Mouse (Mus musculus) A20 (cell line): ENCODE data around the gene Gtf3c3.

Experiments
- DNase-seq: peaks from one replicate; pipeline ENCODE4 v3.0.0-alpha.2; 2011; ENCODE audit warnings: low read depth, low spot score

Gtf3c3 gene

DNA sequence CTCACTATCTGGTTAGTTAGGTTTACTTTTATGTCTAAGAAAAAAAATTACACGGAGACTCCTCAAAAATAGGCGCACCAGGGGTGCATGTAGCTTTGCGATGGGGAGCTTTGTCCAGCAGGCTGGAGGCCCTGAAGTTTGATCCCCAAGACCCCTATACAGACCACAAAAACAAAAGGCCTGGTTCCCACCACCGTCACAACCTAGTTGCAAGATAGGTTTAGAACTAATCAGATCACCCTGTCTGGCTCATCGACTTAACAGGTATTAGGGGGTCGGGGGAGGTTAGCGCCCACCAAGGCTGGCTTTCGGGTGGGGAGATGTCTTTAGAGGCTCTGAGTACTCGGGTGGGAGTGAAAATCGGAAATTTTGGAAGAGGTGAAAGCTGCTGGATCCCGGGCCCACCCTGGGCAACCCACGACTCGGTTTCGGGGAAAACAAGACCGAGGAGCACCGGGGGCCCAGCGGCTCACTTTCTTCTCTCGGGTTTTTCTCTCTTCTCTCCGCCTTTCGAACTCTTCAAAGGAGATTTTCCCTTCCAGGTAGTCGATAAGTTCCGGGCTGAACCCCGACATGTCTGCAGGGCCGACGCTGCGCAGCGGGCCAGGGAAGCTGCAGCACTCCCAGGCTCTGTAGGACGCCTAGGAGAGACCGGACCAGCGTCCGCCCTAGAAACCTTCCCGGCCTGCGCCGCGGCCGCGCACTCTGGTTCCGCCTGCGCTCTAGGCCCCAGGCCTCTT is at the start of gene Gtf3c3:
TSS of gene Gtf3c3 (minus strand) at position 632 of the 740 bp plus-strand sequence.
- peak; percentile 89 for DNase-seq

GRCm38 (mm10) chr1:54484744-54485420 is 46.1 kb upstream of the Gtf3c3 start:
- DNase-seq, result no peak

- no peak for DNase-seq
Measured at GRCm38 (mm10) chr1:54480491-54480890, 41.7 kb upstream of the Gtf3c3 start.

DNA sequence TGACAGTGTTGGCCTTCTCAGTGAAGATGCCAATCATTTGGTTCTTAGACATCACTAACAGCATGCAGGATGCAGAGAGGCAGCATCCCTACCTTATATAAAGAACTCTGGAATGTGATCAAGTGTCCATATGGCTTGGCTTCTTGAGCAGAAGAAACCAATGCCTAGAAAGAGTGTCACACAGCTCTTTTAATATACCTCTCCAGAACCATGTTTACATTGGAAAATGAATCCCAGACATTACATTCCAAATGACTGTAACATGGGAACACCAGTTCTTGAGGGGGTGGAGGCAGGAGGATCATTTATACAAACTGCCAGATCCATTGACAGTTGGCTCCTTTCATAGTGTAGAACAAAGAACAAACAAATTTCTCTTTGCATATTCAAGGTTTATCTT is 29.9 kb upstream of the Gtf3c3 start:
- DNase-seq, result no peak

DNA sequence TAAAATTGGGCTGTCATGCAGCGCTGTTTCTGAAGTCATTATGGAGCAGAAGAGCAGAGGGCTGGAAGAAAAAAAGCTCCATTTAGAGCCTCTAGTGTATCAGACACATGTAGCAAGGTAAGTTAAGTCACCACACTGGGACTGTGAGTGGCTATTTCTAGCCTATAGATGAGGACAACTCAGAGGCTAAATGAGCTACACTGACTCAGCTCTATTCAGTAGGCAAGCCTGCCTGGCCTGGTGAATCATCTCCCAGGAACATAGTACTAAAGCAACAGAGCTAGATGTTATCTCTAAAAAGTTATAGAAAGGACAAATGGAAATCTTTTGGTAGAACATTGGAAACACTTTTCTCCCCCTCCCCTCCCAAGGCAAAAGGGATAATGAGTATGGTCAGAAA is 28.6 kb upstream of the Gtf3c3 start:
- no peak for DNase-seq

DNA sequence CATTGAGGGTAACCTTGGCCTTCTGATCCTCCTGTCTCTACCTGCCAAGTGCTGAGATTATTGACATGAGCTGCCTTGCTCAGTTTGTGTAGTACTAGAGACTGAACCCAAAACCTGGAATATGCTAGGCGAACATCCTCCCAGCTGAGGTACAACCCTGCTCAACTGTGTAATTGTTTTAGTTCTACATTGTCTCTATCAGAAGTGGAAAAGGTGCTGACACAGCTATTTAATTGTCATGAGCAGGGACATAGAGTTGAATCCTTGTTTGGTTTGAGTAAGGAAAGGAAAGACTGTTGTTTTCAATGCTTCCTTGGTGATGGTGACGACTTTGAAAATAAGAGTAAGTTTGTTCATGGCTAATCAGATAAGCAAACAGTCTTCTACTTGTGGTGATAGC is 13.3 kb upstream of the Gtf3c3 start:
- no peak for DNase-seq

GRCm38 (mm10) chr1:54448833-54449232 is 10.1 kb upstream of the Gtf3c3 start:
- peak; percentile 20 for DNase-seq

- DNase-seq, result no peak
Measured at GRCm38 (mm10) chr1:54443641-54444040, 4.9 kb upstream of the Gtf3c3 start.

DNA sequence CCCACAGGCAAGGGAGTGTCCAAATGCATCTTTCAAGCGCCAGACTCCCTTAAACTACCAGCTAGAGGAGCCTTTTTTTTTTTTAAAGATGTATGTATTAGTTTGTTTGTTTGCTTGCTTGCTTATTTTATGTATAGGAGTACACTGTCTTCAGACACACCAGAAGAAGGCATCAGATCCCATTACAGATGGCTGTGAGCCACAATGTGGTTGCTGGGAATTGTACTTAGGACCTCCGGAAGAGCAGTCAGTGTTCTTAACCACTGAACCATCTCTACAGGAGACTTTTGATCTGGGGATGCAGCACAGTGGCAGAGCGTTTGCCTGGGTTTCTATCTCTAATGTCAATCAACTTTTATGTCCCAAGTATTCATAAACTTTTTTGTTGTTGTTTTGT is 307 bp upstream of the Gtf3c3 start:
- no peak for DNase-seq

DNA sequence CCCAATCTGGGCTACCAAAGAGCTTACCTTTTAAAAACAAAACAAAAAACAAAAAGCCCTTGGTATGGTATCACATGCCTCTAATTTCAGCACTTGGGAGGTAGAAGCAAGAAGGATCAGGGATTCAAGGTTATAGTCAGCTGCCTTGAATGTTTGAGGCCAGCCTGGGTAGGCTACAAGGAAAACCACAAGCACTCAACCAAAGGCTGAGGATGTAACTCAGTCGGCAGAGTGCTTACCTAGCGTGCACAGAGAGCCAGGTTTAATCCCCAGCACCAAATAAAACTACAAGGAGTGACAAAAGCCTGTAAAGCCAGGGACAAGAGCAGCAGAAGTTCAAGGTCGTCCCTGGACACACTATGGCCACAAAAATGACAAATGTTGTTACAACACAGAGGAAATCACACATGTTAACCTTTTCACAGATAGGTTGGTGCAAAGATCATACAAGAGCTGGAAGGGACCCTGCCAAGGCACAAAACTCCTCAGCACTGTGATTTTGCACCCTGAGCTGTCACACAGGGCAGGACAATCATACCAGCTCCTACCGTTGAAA is 16.5 kb downstream of the Gtf3c3 start:
- no peak for DNase-seq

DNA sequence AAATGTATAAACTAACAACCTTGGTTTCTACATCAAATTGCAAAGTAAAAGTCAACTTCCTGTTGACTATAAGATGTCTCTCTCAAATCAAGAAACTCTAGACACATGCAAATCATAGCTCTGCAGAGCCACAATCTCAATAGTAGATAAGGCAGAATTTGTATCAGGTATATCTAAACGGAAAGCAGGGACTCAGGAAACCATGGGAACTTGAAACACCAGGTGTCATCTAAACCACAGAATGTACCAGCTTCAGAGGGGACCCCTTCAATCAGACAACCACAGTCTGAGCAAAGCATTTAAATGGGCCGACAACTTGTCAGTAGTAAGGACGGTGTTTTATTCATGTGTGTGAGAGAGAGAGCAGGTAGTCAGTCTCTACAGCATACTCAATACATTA is 17.1 kb downstream of the Gtf3c3 start:
- DNase-seq, result no peak

- no peak for DNase-seq
Measured at GRCm38 (mm10) chr1:54402736-54403135, 36.0 kb downstream of the Gtf3c3 start.

GRCm38 (mm10) chr1:54384221-54384620 is 54.5 kb downstream of the Gtf3c3 start:
- DNase-seq, result no peak

- peak; percentile 79 for DNase-seq
Measured at GRCm38 (mm10) chr1:54380978-54381914, 57.5 kb downstream of the Gtf3c3 start.

GRCm38 (mm10) chr1:54377506-54378051 is 61.2 kb downstream of the Gtf3c3 start:
- no peak for DNase-seq

- no peak for DNase-seq
Measured at GRCm38 (mm10) chr1:54356566-54356965, 82.2 kb downstream of the Gtf3c3 start.

DNA sequence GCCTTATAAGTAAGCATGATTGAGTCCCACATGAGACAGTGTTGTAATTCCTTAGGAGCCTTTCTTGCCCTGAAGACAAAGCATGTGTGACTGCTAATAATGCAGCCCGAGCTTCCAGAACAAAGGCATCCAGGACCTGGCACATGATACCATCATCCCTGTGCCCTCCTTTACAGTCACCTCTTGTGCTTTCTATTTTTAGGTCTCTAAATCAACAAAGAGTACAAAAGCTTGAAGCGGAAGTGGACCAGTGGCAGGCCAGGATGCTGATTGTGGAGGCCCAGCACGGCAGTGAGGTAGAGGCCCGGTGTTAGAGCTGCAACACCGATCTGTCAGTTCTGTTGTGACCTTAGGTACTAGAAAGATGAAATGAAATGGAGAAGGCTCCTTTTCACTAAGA is 83.3 kb downstream of the Gtf3c3 start:
- no peak for DNase-seq

GRCm38 (mm10) chr1:54354786-54355185 is 84.0 kb downstream of the Gtf3c3 start:
- DNase-seq, result no peak
